Mouse (Mus musculus): Measurements from ENCODE around the gene Fgf11.

The Fgf11 gene

DNA sequence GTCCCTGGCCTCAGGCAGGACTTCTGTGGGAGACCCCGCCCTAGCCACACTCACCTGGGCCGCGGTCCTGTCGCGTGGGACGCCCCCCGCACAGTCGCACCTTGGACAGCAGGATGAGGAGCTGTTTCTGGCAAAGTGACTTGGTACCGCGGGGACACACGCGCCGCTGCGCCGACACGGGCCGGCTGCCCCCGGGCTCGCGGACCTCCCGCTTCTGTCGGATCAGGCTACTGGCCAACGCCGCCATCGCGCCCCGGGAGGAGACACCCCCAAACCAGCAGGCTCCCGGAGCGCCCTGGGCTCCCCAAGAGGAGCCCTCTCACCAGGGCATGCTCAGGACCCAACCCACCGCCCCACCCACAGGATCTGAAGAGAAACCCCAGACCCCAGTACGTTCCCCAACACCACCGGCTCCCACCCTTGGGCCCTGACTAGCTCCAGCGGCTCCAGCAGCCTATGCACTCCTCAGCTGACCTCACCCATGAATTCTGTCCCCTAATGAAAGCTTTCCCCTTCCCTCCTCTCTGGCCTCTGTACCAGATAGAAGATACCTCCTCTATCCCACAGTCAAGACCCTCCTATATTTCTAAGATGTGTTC lies at the start of gene Fgf11:
Gene Fgf11, minus strand, starts transcription at position 479 of the 599 bp plus-strand sequence.
- DNase-seq: peak in 1 of 2 experiments; percentile 30

- no peak for DNase-seq
Measured at GRCm38 (mm10) chr11:69850754-69851153, 49.1 kb upstream of the Fgf11 start.

- no peak for DNase-seq
Measured at GRCm38 (mm10) chr11:69849884-69850283, 48.2 kb upstream of the Fgf11 start.

DNA sequence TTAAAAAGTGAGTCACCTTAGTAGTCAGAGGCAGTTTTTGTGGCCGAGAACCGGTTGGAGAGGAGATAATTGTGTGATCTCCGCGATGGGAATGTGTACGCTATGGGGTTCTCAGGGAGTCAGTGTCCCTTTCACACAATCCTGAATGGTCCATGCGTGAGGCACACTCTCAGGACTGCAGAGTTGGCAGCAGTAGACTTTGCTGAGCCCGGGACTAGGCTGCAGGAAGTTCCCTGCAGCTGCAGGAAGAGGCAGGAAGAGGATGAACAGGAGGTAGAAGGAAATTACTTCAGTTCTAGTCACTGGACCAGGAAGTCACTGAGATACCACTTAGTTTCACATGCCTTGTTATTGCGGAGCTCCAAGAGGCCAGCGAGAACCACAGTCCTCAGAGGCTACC lies 47.5 kb upstream of the Fgf11 start:
- DNase-seq: no peak

DNA sequence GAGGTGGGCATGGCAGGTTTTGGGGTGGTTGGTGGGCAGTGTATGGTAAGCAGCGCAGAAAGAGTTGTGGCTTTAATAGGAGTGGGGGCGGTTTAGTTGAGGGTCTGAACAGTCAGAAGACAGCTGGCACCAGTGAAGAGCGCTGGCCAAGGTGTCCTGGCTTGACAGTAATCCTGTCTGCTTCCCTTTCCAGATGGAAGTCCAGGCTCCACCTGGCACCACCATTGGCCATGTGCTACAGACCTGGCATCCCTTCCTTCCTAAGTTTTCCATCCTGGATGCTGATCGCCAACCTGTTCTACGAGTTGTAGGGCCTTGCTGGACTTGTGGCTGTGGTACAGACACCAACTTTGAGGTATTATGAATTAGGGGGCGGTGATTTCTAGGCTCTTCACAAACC lies 46.4 kb upstream of the Fgf11 start:
- DNase-seq: peak; percentile 83 to 84

- DNase-seq: peak; percentile 45 to 48
Measured at GRCm38 (mm10) chr11:69846738-69847688, 45.4 kb upstream of the Fgf11 start.

- DNase-seq: peak; percentile 94
Measured at GRCm38 (mm10) chr11:69846198-69846680, 44.6 kb upstream of the Fgf11 start, which contains the start of gene Plscr3. Gene Plscr3 (plus strand): TSS chr11:69846376.

GRCm38 (mm10) chr11:69838714-69839104 lies 37.1 kb upstream of the Fgf11 start:
- DNase-seq: no peak

DNA sequence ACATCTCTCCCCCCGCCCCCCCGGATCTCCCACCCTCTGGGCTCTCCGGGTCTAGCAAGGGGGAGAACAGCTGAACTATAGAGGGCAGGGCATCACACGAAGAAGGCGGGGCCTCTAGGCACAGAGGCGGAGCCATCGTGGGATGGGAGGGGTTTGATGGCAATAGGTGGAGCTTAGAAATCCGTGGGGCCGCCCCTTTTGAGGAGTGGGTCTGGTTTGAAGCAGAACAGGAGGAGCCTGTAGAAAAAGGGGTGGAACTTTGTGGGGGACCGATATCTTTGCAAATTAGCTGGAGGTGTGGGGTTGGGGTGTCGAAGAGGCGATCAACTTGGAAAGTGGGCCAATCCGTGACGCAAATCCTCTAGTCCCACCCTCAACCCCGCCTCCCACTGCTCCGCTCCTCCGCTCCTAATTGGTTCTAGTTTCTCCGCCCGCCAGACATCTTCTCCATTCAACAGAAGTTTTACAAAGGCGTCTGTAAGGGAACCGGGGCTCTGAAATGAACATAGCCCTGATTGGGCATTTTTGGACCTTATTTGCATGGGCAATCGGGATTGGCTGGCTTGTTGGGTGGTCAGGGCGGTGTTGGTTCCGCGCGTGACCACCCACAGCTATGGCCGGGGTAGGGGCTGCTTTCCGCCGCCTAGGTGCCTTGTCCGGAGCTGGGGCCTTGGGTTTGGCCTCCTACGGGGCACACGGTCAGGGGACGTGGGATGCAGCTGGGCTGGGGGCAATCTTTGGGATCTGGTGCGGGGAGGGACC lies 36.5 kb upstream of the Fgf11 start, which contains the start of gene Tmem256:
Gene Tmem256, plus strand, starts transcription at position 563 of the 762 bp plus-strand sequence.
- peak; percentile 97 to 98 for DNase-seq

GRCm38 (mm10) chr11:69837604-69837951 lies 35.9 kb upstream of the Fgf11 start, which contains the start of gene Nlgn2:
Gene Nlgn2 (minus strand): TSS chr11:69837784.
- peak; percentile 91 to 93 for DNase-seq

GRCm38 (mm10) chr11:69836703-69837576 lies 35.3 kb upstream of the Fgf11 start:
- DNase-seq: peak; percentile 70 to 72

DNA sequence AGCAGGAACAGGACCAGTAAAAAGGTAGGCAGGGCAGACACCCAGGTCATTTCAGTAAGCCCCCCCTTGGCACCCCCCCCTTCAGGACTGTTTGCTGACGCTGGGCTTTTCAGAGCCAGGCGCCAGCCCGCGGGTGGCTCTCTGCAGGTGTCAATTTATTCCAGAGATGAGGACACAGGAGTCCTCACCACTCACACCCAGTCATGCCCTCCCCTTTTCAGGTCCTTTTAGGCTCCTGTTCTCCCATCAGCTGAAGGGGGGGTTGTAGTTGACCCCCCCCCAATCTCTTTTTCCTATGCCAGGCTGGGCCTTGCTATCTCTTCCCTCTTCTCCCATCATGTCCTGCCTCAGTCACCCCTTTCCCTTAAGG lies 34.3 kb upstream of the Fgf11 start:
- DNase-seq: peak in 1 of 2 experiments; percentile 48

DNA sequence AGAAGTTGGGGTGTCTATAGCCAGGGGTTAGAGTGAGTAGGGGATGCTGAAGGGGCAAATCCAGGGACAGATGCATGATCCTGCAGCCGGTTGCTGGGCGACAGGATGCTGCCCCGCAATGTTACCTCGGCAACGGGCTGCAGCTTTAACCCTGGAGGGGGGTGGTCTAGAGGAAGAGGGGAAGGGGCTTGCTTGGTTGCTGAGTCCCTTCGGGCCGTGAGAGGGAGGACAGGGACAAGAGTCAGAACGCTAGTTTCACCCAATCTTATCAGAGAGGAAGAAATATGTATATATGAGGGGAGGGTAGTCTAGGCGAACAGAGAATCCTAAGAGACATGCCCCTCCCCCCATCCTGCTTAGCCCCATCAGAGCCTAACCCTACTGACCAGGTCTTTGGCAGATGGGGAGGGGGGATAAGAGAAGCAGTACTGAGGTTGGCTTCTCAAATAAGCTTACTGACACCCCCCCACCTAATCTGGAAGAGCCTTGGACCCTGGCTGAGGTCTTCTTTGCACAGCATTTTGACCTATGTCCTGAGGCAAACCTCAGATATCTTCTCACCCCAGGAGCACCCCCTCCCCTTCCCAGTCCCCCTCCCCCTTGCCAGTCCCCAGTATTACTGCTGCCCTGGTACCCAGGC lies 33.8 kb upstream of the Fgf11 start:
- DNase-seq: peak in 1 of 2 experiments; percentile 37

GRCm38 (mm10) chr11:69834001-69834549 lies 32.4 kb upstream of the Fgf11 start:
- DNase-seq: peak in 1 of 2 experiments; percentile 36

DNA sequence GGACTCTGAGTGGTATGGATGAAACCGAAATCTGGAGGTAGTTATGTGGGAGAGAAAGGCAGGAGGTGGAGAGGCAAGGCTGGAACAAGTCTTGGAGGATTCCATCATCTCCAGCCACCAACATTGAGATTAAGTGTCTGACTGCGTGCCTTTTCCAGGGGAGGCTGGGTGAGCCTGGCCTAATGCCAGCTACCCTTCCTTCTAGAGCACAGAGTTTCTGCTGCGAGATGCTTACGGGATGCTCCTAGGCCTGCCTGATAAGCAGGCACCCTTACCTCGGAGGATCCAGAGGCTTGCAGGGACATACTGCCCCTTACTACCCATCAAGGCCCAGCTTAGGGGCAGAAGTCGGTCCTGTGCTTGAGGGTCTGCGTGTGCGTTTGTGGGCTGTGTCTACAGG lies 31.9 kb upstream of the Fgf11 start:
- peak in 1 of 2 experiments; percentile 32 for DNase-seq

- peak in 1 of 2 experiments; percentile 57 for DNase-seq
Measured at GRCm38 (mm10) chr11:69828832-69829231, 27.2 kb upstream of the Fgf11 start.

DNA sequence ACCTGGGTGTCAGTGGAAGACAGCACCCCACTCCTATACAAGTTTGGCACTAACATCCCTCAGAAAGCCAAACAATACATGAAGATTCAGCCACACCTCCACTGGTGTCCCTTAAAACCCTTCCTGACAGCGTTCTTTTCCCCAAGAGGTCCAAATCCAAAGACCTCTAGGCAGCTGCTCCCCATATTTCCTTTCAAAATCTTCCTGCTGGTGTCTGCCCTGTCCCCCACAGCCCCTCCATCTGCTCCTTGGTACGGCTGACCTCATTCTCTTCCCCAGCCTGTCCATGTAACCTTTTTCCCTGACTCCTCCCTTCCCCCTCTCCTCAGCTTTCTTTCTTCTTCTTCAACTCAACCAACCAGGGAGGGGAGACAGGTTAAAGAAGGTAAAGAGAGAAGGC lies 21.8 kb upstream of the Fgf11 start:
- peak in 1 of 2 experiments; percentile 46 for DNase-seq

DNA sequence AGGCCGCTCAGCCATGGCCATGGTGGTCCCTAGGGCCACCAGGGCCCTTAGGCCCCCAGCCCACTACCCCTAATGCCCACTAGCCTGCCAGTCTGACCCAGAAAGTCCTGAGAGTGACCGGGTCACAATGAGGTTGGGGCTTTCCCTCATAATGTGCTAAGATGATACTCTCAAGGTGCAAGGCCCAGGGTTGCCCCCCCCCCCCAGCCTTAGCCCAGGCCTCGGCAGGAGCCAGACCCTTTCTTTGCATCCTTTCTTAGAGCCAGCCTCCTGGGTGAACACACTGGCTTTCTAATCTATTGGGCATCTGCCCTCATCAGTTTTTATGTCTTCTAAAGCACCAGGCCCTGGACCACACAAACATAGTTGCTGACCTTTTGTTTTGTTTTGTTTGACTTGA lies 20.4 kb upstream of the Fgf11 start, which contains the start of gene Spem1:
Gene Spem1, minus strand, starts transcription at position 101 of the 400 bp plus-strand sequence.
- no peak for DNase-seq

DNA sequence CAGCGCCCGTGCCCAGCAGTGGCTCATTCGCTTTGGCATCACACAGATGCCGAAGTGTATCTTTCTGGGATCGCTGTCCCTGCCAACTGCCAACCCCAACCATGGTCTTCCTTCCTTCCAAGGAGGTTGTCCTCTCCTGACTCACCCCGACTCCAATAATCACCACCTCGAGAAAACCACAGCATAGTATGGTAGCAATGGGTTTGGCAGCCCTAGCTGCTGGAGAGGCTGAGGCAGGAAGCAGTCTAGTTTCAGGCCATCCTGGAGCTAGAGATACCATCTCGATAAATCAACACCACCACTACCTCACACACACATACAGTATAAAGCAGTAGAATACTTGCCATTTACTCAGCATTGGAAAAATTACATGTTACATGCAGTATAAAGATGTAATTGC lies 17.2 kb upstream of the Fgf11 start:
- no peak for DNase-seq

GRCm38 (mm10) chr11:69818365-69818764 lies 16.7 kb upstream of the Fgf11 start, which contains the start of gene Spem2:
Gene Spem2 (minus strand): TSS chr11:69818465.
- DNase-seq: no peak

DNA sequence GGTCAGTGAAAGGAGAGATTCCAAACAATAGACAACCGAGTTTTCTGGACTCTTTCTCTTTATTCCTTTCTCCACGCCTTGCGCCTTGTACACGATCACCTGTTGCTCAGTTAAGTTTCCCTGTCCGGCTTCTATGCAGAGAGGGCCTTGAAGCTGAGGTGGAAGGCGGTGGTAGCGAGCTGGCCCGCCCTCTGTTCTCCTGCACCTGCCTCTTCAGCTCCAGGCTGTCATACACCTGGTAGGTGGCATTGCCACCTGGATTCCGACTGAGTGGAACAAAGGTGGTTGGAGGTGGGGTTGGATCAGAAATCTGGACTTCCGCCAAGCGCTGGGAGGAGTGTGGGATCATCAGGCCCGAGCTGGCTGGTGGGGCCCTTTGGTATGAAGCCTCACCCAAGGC lies 14.9 kb upstream of the Fgf11 start:
- no peak for DNase-seq
